Mouse (Mus musculus) leukemia stem cell, adult 10-12 weeks (primary cell): ENCODE data around the gene Rtbdn. TPM values are rescaled to one million over a fixed set of nuclear protein-coding genes. Genes with fewer than 3 reads are reported as not detected.

ENCODE experiments used
- polyA plus RNA-seq: library from polyadenylated mRNA; stranded (reverse); fragments of >175 nt; gene quantifications from 2 replicates; pipeline ENCODE4 v1.2.3, GENCODE M21; 2012; ENCODE audit warnings: low replicate concordance

The Rtbdn gene
- not detected in 2 replicates for polyA plus RNA-seq

GRCm38 (mm10) chr8:84946528-84947240 lies at the start of gene Rtbdn:
Rtbdn (plus strand) TSS chr8:84946991.

GRCm38 (mm10) chr8:84901752-84902151 lies 45.0 kb upstream of the Rtbdn start, which contains the start of gene Klf1:
Klf1 (plus strand) TSS chr8:84901928.

GRCm38 (mm10) chr8:84908421-84909161 lies 38.2 kb upstream of the Rtbdn start, which contains the start of gene Dnase2a:
Dnase2a (plus strand) TSS chr8:84908560.

GRCm38 (mm10) chr8:84936962-84937546 lies 9.7 kb upstream of the Rtbdn start, which contains the start of gene Mast1:
Mast1 (minus strand) TSS chr8:84937359.

GRCm38 (mm10) chr8:84969241-84970134 lies 22.7 kb downstream of the Rtbdn start, which contains the start of the genes Gm49661, Prdx2 and Rnaseh2a:
Gm49661 (minus strand) TSS chr8:84969433.
Prdx2 (plus strand) TSS chr8:84969587.
Rnaseh2a (minus strand) TSS chr8:84969767.

GRCm38 (mm10) chr8:84978248-84978940 lies 31.6 kb downstream of the Rtbdn start, which contains the start of gene Junb:
Junb (minus strand) TSS chr8:84978718.

GRCm38 (mm10) chr8:84990349-84990748 lies 43.6 kb downstream of the Rtbdn start, which contains the start of gene Hook2:
Hook2 (plus strand) TSS chr8:84990603.

Other genes with a start within 250 kb of the Rtbdn start
- gene Lyl1, start 245.5 kb upstream of the Rtbdn start, polyA plus RNA-seq = 190 and 269 TPM in 2 replicates
- 27.2 and 30.1 TPM in 2 replicates for gene G430095P16Rik, start 224.0 kb upstream of the Rtbdn start, polyA plus RNA-seq
- 88.8 and 111 TPM in 2 replicates for gene Nfix, start 146.6 kb upstream of the Rtbdn start, polyA plus RNA-seq
- 1.6 and 2.0 TPM in 2 replicates for gene Dand5, start 124.2 kb upstream of the Rtbdn start, polyA plus RNA-seq
- gene Gadd45gip1, start 115.5 kb upstream of the Rtbdn start, polyA plus RNA-seq = 50.6 and 92.7 TPM in 2 replicates
- gene Rad23a, start 106.3 kb upstream of the Rtbdn start, polyA plus RNA-seq = 1,135 and 1,429 TPM in 2 replicates
- gene Calr, start 100.1 kb upstream of the Rtbdn start, polyA plus RNA-seq = 243 and 806 TPM in 2 replicates
- 41.5 and 103 TPM in 2 replicates for gene Farsa, start 90.0 kb upstream of the Rtbdn start, polyA plus RNA-seq
- gene Syce2, start 74.9 kb upstream of the Rtbdn start, polyA plus RNA-seq = 58.0 and 82.4 TPM in 2 replicates
- gene Gcdh, start 53.1 kb upstream of the Rtbdn start, polyA plus RNA-seq = 47.9 and 84.2 TPM in 2 replicates
- 1,095 and 1,669 TPM in 2 replicates for gene Klf1, start 45.1 kb upstream of the Rtbdn start, polyA plus RNA-seq
- gene Dnase2a, start 38.4 kb upstream of the Rtbdn start, polyA plus RNA-seq = 14.5 and 50.4 TPM in 2 replicates
- gene Mast1, start 9.6 kb upstream of the Rtbdn start, polyA plus RNA-seq = 0.66 and 1.1 TPM in 2 replicates
- not detected in 2 replicates for gene Gm49661, start 22.4 kb downstream of the Rtbdn start, polyA plus RNA-seq
- 98.3 and 368 TPM in 2 replicates for gene Prdx2, start 22.6 kb downstream of the Rtbdn start, polyA plus RNA-seq
- gene Rnaseh2a, start 22.8 kb downstream of the Rtbdn start, polyA plus RNA-seq = 523 and 1,249 TPM in 2 replicates
- gene Junb, start 31.7 kb downstream of the Rtbdn start, polyA plus RNA-seq = 244 and 401 TPM in 2 replicates
- gene Hook2, start 43.6 kb downstream of the Rtbdn start, polyA plus RNA-seq = 8.4 and 10.8 TPM in 2 replicates
- 0.15 TPM in 1 of 2 replicates, not detected in the other for gene Best2, start 67.5 kb downstream of the Rtbdn start, polyA plus RNA-seq
- 115 and 306 TPM in 2 replicates for gene Asna1, start 78.3 kb downstream of the Rtbdn start, polyA plus RNA-seq
- 189 and 354 TPM in 2 replicates for gene Trir, start 79.8 kb downstream of the Rtbdn start, polyA plus RNA-seq
- 9.4 and 25.7 TPM in 2 replicates for gene Tnpo2, start 89.9 kb downstream of the Rtbdn start, polyA plus RNA-seq
- gene Fbxw9, start 113.1 kb downstream of the Rtbdn start, polyA plus RNA-seq = 8.5 and 14.5 TPM in 2 replicates
- gene Gm5741, start 121.0 kb downstream of the Rtbdn start, polyA plus RNA-seq = not detected in 2 replicates
- 54.9 and 75.7 TPM in 2 replicates for gene Dhps, start 124.8 kb downstream of the Rtbdn start, polyA plus RNA-seq
- 2.5 and 39.0 TPM in 2 replicates for gene Wdr83os, start 133.7 kb downstream of the Rtbdn start, polyA plus RNA-seq
- 6.1 and 19.9 TPM in 2 replicates for gene Wdr83, start 134.3 kb downstream of the Rtbdn start, polyA plus RNA-seq
- gene Man2b1, start 136.3 kb downstream of the Rtbdn start, polyA plus RNA-seq = 2.8 and 9.6 TPM in 2 replicates
- 0.08 TPM in 1 of 2 replicates, not detected in the other for gene Zfp791, start 176.1 kb downstream of the Rtbdn start, polyA plus RNA-seq
- not detected in 2 replicates for gene Cks1brt, start 204.9 kb downstream of the Rtbdn start, polyA plus RNA-seq